Mouse (Mus musculus) ES-E14 (cell line): ENCODE measurements around the gene 1700025G04Rik.

ENCODE experiments used
- CHD2 ChIP-seq: IDR thresholded peaks from 2 replicates; pipeline ENCODE4 v1.6.1; 2014; ENCODE audit warnings: mild to moderate bottlenecking, low read depth, low read length, inconsistent platforms
- HCFC1 ChIP-seq: IDR thresholded peaks from 2 replicates; pipeline ENCODE4 v1.6.1; 2012; ENCODE audit warnings: low read length, inconsistent platforms, borderline replicate concordance; ENCODE audit not compliant: insufficient read depth
- ZC3H11A ChIP-seq: IDR thresholded peaks from 2 replicates; pipeline ENCODE4 v1.6.1; 2012; ENCODE audit warnings: low read depth, mild to moderate bottlenecking, inconsistent platforms, low read length, borderline replicate concordance
- ZNF384 ChIP-seq: IDR thresholded peaks from 2 replicates; pipeline ENCODE4 v1.6.1; 2012; ENCODE audit warnings: low read depth, low read length, inconsistent platforms

- TF ChIP-seq ZNF384, result no peak
- no peak for TF ChIP-seq HCFC1
- TF ChIP-seq CHD2, result no peak
- no peak for TF ChIP-seq ZC3H11A
These were observed 217.0 kb downstream of the 1700025G04Rik start for GRCm38 (mm10) chr1:151872971-151873370.
